Mouse (Mus musculus): ENCODE data around the gene Mrgpra9.
"Not testable (repeated sequence)": the region's sequence is repeated elsewhere in the genome, so short reads cannot be mapped to it uniquely, and the experiment has no call there.

The Mrgpra9 gene

GRCm38 (mm10) chr7:47252770-47253169, at the start of gene Mrgpra9:
Gene Mrgpra9, minus strand, starts transcription at chr7:47252848.
- DNase-seq = no peak

- not testable (repeated sequence) for DNase-seq
Measured at GRCm38 (mm10) chr7:47299612-47300011, 47.0 kb upstream of the Mrgpra9 start.

- not testable (repeated sequence) for DNase-seq
Measured at GRCm38 (mm10) chr7:47271547-47271946, 18.9 kb upstream of the Mrgpra9 start.

- peak; percentile 1 to 5 for DNase-seq
Measured at GRCm38 (mm10) chr7:47244658-47245057, 8.0 kb downstream of the Mrgpra9 start.

- no peak for DNase-seq
Measured at GRCm38 (mm10) chr7:47204830-47205229, 47.8 kb downstream of the Mrgpra9 start, which contains the start of gene Mrgpra6. Gene Mrgpra6, minus strand, starts transcription at chr7:47204920.

- no peak for DNase-seq
Measured at GRCm38 (mm10) chr7:47195271-47195670, 57.4 kb downstream of the Mrgpra9 start.

Measured in kidney, postnatal 4 days (tissue).